Mouse (Mus musculus): ENCODE data around the gene Gamt.

Gene Gamt

GRCm38 (mm10) chr10:80285222-80286070, 24.6 kb upstream of the Gamt start:
- no peak for DNase-seq

- DNase-seq: no peak
Measured at GRCm38 (mm10) chr10:80282481-80283441, 21.9 kb upstream of the Gamt start.

- peak; percentile 69 for DNase-seq
Measured at GRCm38 (mm10) chr10:80281921-80282371, 21.1 kb upstream of the Gamt start.

GRCm38 (mm10) chr10:80281304-80281703, 20.5 kb upstream of the Gamt start:
- no peak for DNase-seq

- DNase-seq: no peak
Measured at GRCm38 (mm10) chr10:80279273-80279672, 18.5 kb upstream of the Gamt start.

GRCm38 (mm10) chr10:80278390-80278789, 17.6 kb upstream of the Gamt start:
- DNase-seq: no peak

GRCm38 (mm10) chr10:80276238-80276637, 15.4 kb upstream of the Gamt start:
- DNase-seq: no peak

GRCm38 (mm10) chr10:80273847-80274246, 13.0 kb upstream of the Gamt start:
- DNase-seq: no peak

- DNase-seq: no peak
Measured at GRCm38 (mm10) chr10:80271870-80272585, 11.2 kb upstream of the Gamt start.

GRCm38 (mm10) chr10:80271186-80271843, 10.5 kb upstream of the Gamt start:
- no peak for DNase-seq

- DNase-seq: no peak
Measured at GRCm38 (mm10) chr10:80270734-80271181, 9.9 kb upstream of the Gamt start.

- no peak for DNase-seq
Measured at GRCm38 (mm10) chr10:80270099-80270498, 9.3 kb upstream of the Gamt start.

GRCm38 (mm10) chr10:80265149-80265486, 4.3 kb upstream of the Gamt start:
- no peak for DNase-seq

- DNase-seq: peak; percentile 99
Measured at GRCm38 (mm10) chr10:80264341-80265148, 3.7 kb upstream of the Gamt start.

GRCm38 (mm10) chr10:80262776-80263365, 2.1 kb upstream of the Gamt start:
- DNase-seq: no peak

- DNase-seq: no peak
Measured at GRCm38 (mm10) chr10:80262169-80262568, 1.4 kb upstream of the Gamt start.

- DNase-seq: peak; percentile 99
Measured at GRCm38 (mm10) chr10:80261585-80261968, 765 bp upstream of the Gamt start.

- DNase-seq: no peak
Measured at GRCm38 (mm10) chr10:80259861-80260641, 761 bp downstream of the Gamt start.

- no peak for DNase-seq
Measured at GRCm38 (mm10) chr10:80259463-80259805, 1.4 kb downstream of the Gamt start.

GRCm38 (mm10) chr10:80258752-80259462, 1.9 kb downstream of the Gamt start:
- no peak for DNase-seq

Measured in lung, postnatal 14 days (tissue).